Mouse (Mus musculus) urinary bladder, adult 2 months (tissue): ENCODE results near the gene Dcst1. TPM values are rescaled to one million over a fixed set of nuclear protein-coding genes. Genes with fewer than 3 reads are reported as not detected.
A peak's percentile ranks its signal among the peaks of the same experiment; 100 is the strongest.

Source experiments
- DNase-seq: peaks from one replicate; pipeline ENCODE4 v3.0.0; 2022; ENCODE audit warnings: low spot score
- polyA plus RNA-seq: library from polyadenylated mRNA; depleted of rRNA; stranded (reverse); fragments of >200 nt; gene quantifications from 2 replicates; pipeline ENCODE4 v1.2.3, GENCODE M21; 2012

The Dcst1 gene
- polyA plus RNA-seq, 1 experiment, result 0.33 TPM

DNA sequence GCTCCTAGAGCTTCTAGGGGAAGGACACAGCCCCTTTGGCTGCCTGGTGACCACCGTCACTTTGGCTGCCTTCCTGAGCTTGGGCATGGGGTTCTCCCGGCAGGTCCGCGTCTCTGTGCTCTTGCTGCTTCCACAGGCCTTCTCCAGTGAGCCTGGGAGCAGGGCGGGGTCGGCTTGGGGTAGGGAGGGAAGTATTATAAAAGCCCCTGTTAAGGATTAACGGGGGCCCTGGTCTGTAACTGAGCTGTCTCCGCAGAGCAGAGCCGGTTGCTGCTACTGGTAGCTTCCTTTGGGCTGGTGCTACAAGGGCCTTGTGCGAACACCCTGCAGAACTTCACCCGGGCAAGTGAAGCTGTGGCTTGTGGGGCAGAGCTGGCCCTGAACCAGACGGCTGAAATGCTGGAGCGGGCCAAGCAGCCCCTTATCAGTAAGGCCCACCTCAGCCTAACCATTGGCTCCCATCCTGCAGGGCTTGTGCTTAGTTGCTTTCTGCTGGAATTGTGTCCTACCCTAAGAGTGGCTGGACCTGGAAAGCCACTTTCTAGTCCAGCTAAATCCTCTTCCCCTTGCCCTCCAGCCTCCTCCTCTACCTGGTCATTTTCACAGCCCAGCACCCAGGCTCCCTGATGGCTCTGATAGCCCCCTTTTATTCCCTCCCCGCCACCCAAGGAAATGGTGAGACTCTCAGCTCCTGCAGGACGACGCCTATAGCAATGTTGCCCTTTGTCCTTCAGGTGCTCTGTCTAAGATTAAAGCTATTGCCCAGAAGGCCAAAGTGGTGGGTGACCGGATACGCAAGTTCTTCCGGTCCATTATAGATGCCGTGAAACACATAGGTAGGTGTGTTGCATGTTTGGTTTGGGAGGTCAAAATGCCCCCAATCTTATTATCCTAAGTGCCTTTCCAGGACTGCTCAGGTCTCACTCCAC lies 697 bp upstream of the Dcst1 start:
- no peak for DNase-seq

DNA sequence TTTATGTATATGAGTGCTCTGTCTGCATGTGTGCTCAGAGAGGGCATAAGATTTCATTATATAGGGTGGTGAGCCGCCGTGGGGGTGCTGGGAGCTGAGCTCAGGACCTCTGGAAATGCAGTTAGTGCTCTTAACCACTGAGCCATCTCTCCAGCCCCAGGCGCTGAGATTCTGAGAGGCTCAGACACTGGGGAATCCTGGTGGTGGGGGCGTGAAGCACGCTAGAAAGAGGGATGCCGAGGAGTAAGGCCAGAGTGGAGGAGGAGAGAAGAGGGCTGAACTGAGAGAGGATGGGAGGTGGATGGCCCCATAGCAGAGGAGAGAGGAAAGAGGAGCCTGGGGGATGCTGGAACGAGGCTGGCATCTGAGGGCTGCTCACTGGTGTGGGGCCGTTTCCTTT lies 422 bp downstream of the Dcst1 start:
- no peak for DNase-seq

GRCm38 (mm10) chr3:89361675-89362074 lies 3.4 kb downstream of the Dcst1 start, which contains the start of gene Dcst2:
Gene Dcst2, plus strand, starts transcription at chr3:89361975.
- no peak for DNase-seq

GRCm38 (mm10) chr3:89360237-89360636 lies 4.8 kb downstream of the Dcst1 start:
- DNase-seq, result no peak

DNA sequence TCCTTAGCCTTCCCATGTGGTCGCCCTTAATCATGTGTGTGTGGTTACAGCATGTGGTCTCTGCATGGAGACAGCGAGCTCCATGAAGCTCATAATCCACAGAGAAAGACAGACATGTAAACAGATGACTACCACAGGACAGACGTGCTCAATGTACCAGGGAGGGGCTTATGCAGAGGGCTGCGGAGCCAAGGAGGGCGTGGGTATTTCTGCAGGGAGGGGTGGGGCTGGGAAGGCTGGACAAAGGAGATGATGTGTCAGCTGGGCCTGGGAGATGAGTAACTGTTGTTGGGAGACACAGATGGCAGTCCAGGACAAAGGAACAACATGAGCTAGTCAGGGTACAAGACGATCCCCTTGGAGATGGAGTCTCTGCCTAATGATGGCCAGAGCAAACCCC lies 5.4 kb downstream of the Dcst1 start:
- DNase-seq, result no peak

DNA sequence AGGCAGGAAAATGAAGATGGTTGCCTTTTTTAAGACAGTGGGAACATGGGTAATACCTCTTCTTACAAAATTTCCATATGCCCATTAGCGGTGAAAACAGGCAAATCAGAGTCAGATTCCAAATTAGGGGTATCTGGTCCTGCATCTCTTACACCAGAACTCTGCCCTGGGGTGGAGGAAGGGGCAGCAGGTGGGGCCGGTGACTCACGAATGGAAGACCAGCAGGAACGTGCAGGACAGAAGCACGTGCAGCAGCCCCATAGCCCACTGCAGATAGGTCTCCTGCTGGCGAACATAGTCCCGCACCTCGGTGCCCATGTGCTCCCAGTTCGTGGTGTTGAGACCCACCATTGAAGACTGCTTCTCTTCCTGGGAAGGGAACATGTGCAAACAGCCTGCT lies 9.0 kb downstream of the Dcst1 start:
- no peak for DNase-seq

DNA sequence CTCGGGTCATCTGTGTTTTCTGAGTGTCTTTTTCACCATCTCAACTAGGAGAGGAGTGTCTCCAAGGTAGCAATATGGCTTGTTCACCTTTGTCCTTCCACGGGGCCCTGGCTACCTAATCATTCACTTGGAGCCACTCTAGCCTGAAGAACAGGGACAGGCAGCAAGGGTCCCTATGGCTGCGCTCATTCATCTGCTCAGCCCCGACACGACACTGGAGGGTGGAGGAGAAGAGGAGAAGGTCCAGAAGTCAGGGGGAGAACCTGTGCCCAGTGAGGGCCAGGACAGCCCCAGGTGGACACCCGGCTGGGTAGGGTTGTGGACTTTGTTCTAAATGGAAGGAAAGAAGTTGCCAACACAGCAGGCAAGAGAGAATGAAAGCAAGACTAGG lies 9.5 kb downstream of the Dcst1 start:
- DNase-seq, result no peak

GRCm38 (mm10) chr3:89354816-89355511 lies 10.1 kb downstream of the Dcst1 start:
- DNase-seq, result peak; percentile 71

- DNase-seq, result no peak
Observed at GRCm38 (mm10) chr3:89351271-89351670, 13.8 kb downstream of the Dcst1 start.

GRCm38 (mm10) chr3:89349869-89350501 lies 15.1 kb downstream of the Dcst1 start, which contains the start of gene Adam15:
Gene Adam15, minus strand, starts transcription at chr3:89349996.
- DNase-seq, result peak; percentile 82

DNA sequence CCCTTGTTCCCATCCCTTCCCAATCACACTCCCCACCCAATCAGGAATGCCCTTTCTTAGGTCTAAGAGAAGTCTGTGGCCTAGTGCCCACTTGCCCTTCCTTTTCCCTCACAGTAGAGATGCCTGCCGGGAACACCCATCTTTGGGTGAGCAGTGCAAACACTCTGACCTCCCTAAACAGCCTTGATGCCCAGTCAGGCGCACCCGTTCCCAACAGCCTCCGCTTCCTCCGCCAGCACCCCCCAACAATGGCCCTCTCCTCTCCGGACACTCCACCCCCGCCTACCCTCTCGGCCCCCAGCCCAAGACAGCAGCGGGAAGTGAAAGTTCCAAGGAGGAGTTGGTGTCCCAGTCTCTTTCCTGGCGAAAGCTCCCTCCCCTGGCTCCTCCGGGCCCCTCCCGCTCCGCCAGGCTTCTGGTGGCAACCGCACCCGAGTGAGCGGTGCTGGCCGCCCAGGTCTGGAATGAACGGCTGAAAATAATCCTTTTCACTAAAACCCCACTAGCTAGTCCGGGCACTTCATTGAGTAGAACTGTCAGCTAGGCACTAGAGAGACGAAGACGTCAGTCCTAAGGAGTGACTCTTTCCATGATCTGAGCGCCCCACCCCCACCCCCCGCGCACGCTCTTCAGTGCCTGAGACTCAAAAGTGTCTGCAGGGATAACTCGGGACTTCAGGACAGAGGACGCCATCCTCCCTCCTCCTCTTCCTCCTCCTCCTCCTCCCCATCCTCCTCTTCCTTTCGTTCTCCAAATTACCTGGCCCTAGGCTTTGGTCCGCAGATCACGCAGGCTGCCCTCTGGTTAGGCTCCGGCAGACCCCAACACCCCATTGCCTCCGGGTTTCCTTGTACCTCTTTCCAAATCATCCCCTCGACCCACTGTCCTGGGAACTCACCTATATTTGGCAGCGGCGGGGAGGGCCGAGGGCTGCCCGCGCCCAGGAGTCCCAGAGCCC lies 15.9 kb downstream of the Dcst1 start:
- DNase-seq, result peak; percentile 40

- no peak for DNase-seq
Observed at GRCm38 (mm10) chr3:89347916-89348315, 17.1 kb downstream of the Dcst1 start.

- DNase-seq, result no peak
Observed at GRCm38 (mm10) chr3:89346815-89347540, 18.1 kb downstream of the Dcst1 start.

DNA sequence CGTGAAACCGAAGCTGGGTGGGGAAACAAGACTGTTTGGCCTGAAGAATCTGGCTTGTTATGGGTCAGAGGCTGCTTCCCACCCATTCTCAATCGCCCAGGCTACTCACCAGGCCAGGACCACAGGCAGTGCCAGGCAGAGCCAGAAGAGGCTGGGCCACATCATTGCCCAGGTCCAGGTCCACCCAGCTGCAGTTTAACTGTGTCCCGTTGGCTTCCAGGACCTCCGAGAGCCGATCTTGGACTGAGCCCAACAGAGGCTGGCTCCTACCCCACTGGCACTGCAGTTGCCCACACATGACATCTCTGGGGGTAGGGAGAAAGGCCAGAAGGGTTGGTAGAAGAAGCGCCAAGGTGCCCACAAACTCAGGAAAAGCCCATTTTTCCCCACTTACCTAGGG lies 21.8 kb downstream of the Dcst1 start:
- DNase-seq, result no peak

DNA sequence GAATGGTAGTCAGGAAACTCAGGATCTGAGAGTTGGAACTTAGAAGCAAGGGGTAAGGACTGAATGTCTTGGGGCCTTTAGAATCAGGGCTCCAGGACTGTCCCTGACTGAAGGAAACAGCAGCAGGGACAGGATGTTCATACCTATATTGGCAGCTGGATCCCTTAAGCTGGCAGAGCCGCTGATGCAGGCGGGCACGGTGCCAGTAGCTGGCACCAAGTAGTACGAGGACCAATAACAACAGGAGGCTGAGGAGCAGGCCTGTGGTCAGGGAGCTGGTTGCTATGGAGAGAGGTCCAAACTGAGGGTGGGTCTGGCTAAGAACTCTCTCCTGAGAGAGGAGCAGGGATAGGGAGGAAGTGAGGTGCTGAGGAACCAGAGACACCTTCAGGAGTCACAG lies 23.3 kb downstream of the Dcst1 start:
- DNase-seq, result no peak

- no peak for DNase-seq
Observed at GRCm38 (mm10) chr3:89340465-89340864, 24.6 kb downstream of the Dcst1 start.

- DNase-seq, result no peak
Observed at GRCm38 (mm10) chr3:89339416-89339815, 25.6 kb downstream of the Dcst1 start.

- no peak for DNase-seq
Observed at GRCm38 (mm10) chr3:89337721-89338578, 27.1 kb downstream of the Dcst1 start, which contains the start of gene Efna4. Gene Efna4, minus strand, starts transcription at chr3:89338028.

- DNase-seq, result no peak
Observed at GRCm38 (mm10) chr3:89337062-89337720, 27.9 kb downstream of the Dcst1 start.
